Mouse (Mus musculus) cerebellum, adult 9-11 months (tissue): ENCODE data around the gene Junb.
A peak's percentile ranks its signal among the peaks of the same experiment; 100 is the strongest.

ENCODE experiments used
- DNase-seq: peaks from one replicate; pipeline ENCODE4 v3.0.0; 2022

Junb gene

GRCm38 (mm10) chr8:84987388-84987787 lies 8.9 kb upstream of the Junb start:
- no peak for DNase-seq

DNA sequence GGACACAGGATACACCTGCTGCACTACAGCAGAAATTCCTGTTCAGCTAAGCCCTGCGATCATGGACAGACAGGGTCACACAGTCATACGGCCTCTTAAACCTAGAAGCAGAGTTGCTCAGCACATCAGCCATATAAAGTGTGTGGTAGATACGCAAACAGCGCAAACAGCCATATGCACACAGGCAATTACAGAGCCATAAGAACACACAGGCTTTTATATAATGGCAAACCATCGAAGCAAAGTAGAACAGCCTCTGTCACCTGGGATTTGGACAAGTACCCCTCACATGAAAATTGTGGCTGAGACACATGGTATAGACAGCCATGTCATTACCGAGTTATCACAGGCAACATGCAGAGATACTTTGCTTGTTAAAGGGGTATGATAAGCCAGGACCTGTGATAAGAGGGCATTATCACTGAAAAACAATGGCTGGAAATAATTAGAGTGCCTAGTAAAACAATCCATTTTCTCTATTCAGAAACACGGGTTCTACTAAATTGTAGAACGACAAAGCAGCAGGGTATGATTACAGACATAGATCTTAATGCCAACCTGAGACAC lies 7.9 kb upstream of the Junb start:
- DNase-seq = no peak

GRCm38 (mm10) chr8:84985684-84986378 lies 7.3 kb upstream of the Junb start:
- DNase-seq = peak; percentile 95

GRCm38 (mm10) chr8:84985049-84985683 lies 6.6 kb upstream of the Junb start:
- DNase-seq = no peak

DNA sequence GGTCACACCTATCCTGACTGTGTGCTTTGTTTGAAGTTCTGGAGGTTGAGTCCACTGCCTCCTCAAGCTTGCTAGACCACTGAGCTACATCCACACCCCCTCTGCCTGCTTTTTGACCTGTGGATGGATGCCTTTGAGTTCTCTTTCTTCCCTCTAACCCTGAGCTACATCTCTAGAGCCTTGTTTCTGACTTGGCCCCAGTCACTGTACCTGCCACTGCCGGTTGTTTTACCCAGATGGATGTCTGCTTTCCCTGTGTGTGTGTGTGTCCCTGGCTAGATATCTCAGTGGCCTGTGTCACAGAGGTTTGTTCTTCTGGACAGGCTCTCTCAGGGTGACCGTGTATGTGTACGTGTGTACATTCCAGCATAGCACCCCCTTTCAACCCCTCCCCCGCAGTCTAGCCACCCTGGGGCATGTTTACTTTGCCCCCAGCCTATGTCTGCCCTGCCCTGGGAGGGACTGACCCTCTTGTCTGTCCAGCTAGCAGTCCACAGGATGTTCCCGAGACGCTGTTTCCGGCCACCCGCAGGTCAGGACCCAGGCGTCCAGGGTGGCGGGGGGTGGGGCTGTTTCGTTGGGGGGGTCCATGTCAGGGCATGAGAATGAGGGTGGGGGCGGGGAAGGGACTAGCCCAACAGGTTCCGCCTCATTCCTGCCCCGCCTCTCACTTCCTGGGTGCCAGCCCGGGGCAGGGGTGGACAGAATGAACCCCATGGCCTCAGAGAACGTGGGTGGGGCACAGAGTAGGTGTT lies 6.0 kb upstream of the Junb start:
- DNase-seq = peak; percentile 66

DNA sequence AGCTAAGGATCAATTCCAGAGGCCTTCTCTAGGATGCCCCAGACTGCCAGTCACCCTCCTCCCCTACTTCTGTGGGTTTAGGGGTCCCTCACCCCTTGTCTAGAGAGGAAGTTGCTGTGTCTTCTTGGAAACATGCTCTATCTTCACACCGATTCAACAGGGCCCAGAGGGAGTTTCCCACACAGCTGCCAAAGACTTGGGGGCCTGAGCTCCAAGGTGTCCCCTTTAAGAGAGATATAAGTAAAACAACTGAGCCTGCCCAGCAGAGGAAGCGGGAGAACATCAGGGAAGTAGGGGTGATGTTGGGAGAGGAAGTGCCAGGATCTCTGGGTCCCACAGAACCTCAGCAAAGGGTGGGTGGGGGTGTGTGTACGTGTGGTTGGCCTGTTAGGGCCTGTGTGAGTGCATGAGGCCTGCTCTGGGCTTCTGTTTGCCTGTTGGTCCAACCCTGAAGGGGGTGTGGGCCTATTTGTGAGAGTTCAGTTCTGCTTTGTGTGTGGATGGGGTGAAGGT lies 4.0 kb upstream of the Junb start:
- peak; percentile 31 for DNase-seq

- DNase-seq = peak; percentile 60
Measured at GRCm38 (mm10) chr8:84981644-84982498, 3.4 kb upstream of the Junb start.

DNA sequence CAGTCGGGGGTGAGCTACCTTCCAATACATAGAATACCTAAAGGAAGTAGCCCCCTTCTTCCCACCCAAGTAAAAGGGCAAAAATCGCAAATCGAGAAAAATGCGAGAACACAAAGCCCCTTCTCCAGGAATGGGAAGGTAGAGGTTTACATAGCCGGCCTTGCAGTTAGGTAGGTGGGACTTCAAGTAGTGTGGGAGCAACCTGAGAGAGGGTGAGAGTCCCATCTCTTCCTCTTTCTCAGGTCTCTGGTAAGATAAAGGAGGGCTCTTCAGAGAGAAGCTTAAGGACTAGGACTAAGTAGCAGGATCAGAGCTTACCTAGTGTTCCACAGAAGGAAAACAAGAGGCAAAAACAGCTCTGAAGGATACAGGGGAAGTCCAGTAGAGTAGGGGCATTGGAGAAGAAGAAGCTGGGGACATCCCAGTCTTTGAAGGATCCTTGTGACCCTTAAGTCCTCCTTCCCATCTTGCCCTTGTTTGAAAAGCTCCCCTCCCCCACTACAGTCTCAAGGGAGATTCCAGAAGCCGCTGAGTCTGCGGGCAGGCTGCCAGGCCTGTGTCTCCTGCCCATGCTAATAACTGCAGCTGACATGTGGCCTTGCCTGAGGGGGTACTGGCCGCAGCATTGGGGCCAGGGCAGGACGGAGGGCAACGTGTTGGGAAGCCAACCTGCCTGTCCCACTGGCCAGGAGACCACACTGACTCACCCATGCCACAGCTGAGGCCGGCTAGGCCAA lies 2.3 kb upstream of the Junb start:
- peak; percentile 76 for DNase-seq

- DNase-seq = peak; percentile 91
Measured at GRCm38 (mm10) chr8:84979599-84980421, 1.3 kb upstream of the Junb start.

DNA sequence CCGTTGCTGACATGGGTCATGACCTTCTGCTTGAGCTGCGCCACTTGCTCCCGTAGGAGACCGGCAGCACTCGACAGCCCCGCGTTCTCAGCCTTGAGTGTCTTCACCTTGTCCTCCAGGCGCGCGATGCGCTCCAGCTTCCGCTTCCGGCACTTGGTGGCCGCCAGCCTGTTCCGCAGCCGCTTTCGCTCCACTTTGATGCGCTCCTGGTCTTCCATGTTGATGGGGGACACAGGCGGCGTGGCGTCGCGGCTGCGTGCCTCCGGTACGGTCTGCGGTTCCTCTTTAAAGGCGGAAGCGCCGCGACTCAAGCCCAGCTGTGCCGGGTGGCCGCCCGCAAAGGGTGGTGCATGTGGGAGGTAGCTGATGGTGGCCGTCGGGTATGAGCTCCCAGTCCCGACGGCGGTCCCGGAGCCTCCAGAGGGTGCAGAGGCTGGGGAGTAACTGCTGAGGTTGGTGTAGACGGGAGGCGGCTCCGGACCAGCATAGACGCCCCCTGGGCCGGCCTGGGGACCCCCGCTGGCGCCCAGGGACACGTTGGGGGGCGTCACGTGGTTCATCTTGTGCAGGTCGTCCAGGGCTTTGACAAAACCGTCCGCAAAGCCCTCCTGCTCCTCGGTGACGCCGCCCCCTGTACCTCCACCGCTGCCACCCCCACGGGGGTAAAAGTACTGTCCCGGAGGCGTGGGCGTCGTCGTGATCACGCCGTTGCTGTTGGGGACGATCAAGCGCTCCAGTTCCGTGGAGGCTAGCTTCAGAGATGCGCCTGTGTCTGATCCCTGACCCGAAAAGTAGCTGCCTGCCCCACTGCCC lies 877 bp downstream of the Junb start:
- peak; percentile 80 for DNase-seq

GRCm38 (mm10) chr8:84976763-84977434 lies 1.6 kb downstream of the Junb start:
- no peak for DNase-seq

GRCm38 (mm10) chr8:84976031-84976762 lies 2.3 kb downstream of the Junb start:
- DNase-seq = peak; percentile 94

- DNase-seq = peak; percentile 68
Measured at GRCm38 (mm10) chr8:84975434-84975833, 3.1 kb downstream of the Junb start.

GRCm38 (mm10) chr8:84974543-84975142 lies 3.9 kb downstream of the Junb start:
- DNase-seq = no peak

DNA sequence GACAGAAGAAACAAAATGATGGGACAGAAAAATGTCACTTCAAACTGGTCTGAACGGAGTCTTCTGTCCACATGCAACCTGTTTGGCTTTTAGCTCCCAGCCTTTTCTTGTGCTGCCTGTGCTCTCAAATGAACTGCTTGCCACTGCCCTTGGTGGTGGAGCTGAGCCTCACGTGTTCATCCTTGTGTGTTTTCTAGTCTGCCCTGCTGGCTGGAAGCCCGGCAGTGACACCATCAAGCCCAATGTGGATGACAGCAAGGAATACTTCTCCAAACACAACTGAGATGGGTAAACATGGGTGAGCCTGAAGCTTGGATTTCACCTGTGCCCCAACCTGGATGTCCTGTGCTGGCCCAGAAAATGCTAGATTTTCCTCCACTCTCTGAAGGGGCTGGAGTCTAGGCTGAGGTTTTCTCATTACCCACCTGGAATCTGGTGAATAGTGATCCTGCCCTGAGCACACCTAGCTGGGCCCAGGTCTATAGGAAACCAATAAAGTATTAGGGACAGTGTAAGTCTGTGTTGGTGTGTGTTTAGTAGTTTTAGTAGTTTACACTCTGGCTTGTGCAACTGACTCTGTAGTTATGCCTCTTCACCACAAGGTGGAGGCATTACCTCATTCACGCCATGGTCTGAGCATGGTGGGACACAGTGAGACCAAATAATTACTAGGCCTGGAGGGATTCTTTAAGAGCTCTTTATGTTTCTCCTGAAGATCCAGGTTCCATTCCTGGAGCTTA lies 4.5 kb downstream of the Junb start:
- DNase-seq = peak; percentile 61

DNA sequence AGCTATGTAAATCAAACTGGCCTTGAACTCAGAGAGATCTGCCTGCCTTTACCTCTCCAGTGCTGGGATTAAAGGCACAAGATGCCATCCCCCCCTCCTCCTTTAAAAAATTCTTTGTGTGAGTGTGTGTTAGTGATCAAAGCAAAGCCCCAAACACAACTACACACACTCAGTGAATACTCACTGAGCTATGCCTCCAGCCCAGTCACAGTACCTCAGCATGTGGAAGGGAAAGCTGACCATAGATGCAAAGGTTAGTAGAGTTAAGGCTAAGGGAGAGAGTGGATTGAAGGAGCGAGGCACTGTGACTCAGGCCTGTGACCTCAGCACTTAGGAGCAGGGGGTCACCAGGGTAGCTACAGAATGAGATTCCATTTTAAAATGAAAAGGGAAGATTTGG lies 5.4 kb downstream of the Junb start:
- DNase-seq = no peak

DNA sequence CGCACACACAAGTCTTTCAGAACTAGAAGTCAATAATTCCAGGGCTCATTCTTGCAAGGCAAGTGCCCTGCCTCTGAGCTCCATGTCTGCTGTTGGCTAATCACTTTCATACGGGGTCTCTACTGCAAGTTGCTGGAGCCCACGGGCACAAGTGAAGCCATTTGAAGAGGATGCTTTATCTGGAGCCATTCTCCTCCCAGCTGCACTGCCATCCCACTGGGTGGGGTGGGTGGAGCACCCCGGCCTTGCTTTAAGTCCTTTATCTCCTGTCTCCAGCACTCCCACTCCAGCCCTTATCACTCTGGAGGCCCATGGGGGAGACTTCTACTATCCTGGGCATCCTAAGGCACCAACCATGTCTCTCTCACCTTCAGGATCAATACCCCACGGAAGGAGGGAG lies 7.6 kb downstream of the Junb start:
- no peak for DNase-seq
